8 mouse cellular contexts compared by ENCODE assay signal in the genomic region with DNA sequence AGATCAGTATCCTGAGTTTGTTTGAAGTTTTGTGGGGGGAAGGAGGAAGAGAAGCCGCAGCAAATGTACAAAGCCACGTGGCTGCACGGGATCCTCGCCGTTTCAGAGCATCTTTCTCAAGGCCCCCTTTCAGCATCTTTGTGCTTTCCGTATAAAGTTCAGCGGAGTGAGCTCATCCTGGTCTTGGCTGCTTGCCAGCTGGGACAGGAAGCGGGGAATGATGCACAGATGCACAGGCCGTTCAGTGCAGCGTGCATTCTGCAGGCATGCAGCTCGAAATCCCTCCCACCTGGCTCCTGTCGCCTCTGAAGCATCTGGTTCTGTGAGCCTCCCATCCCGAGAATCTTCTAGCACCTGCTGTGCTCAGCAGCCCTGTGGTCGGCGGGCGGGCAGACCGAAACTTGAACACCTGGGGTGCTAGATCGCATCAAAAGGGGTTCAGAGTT.
DNase-seq lines count a peak whose midpoint lies in the region; ATAC-seq lines count a peak whose summit lies in the region.

No protein-coding gene starts in this region.

- DNase-seq in layer of hippocampus, adult 11-12 months (ENCODE audit: low spot score): peak; percentile 80
- no peak for DNase-seq in layer of hippocampus, adult 9-10 months (ENCODE audit: low spot score)
- peak; percentile 69 for DNase-seq in embryo, embryonic 10.5 days (ENCODE audit: low spot score)
- peak; percentile 62 for DNase-seq in gastrocnemius, postnatal 25 days
- DNase-seq in left cerebral cortex, postnatal 36 days (ENCODE audit: low spot score in 2 of 2): peak; percentile 74 to 75
- DNase-seq in naive thymus-derived CD4-positive, alpha-beta T cell, adult 2 months (ENCODE audit: low read depth): peak; percentile 68
- DNase-seq in thymus, postnatal 25 days: peak; percentile 82

- peak; percentile 44 for ATAC-seq in inflammation-experienced regulatory T-cells, adult 6 months

- intact Hi-C loops in left cerebral cortex, postnatal 36 days (cut with DNase I): no loop called here
